Mouse (Mus musculus): ENCODE data around the gene Anxa3. TPM values are rescaled to one million over a fixed set of nuclear protein-coding genes. Genes with fewer than 3 reads are reported as not detected.

The Anxa3 gene
- polyA plus RNA-seq, 1 experiment from 2014 or later = 56.3 TPM

- Histone ChIP-seq H3K4me2 (no peak overlapping the region), H3K4me1 (replicated peaks) (no peaks in the 10 kb centered on the region), H3K27ac (ENCODE audit: poor library complexity, severe bottlenecking) (no peak overlapping the region), H3K4me3 (no peak overlapping the region), H3K27me3 (replicated peaks) (no peaks in the 10 kb centered on the region), H3K9ac (no peak overlapping the region), H3K9me3 (replicated peaks) (peaks cover 4% of the 10 kb centered on the region), H3K36me3 (no peaks in the 10 kb centered on the region)
- WGBS = 74% methylated on average over 3 of the region's 3 CpGs
- no peak for ATAC-seq (ENCODE audit: insufficient number of reproducible peaks, low FRiP score)
Observed at GRCm38 (mm10) chr5:96881613-96882012, 88.5 kb downstream of the Anxa3 start.

- Histone ChIP-seq H3K4me2 (no peak overlapping the region), H3K4me3 (no peak overlapping the region), H3K36me3 (no peaks in the 10 kb centered on the region), H3K27ac (ENCODE audit: poor library complexity, severe bottlenecking) (no peak overlapping the region), H3K27me3 (replicated peaks) (no peaks in the 10 kb centered on the region), H3K9me3 (replicated peaks) (no peaks in the 10 kb centered on the region), H3K9ac (no peak overlapping the region), H3K4me1 (replicated peaks) (no peaks in the 10 kb centered on the region)
- WGBS = 67% methylated on average over 7 of the region's 7 CpGs
- no peak for ATAC-seq (ENCODE audit: insufficient number of reproducible peaks, low FRiP score)
Observed at GRCm38 (mm10) chr5:96885202-96885601, 92.1 kb downstream of the Anxa3 start.

GRCm38 (mm10) chr5:96888396-96888795 is 95.3 kb downstream of the Anxa3 start:
- Histone ChIP-seq H3K4me1 (replicated peaks) (no peaks in the 10 kb centered on the region), H3K9ac (no peak overlapping the region), H3K36me3 (no peaks in the 10 kb centered on the region), H3K27ac (ENCODE audit: poor library complexity, severe bottlenecking) (no peak overlapping the region), H3K4me2 (no peak overlapping the region), H3K4me3 (no peak overlapping the region), H3K9me3 (replicated peaks) (no peaks in the 10 kb centered on the region), H3K27me3 (replicated peaks) (no peaks in the 10 kb centered on the region)
- 80% methylated on average over 3 of the region's 3 CpGs for WGBS
- no peak for ATAC-seq (ENCODE audit: insufficient number of reproducible peaks, low FRiP score)

- ATAC-seq (ENCODE audit: insufficient number of reproducible peaks, low FRiP score) = no peak
- H3K4me2 ChIP-seq = no peak overlapping the region
- no peak overlapping the region for H3K27ac ChIP-seq (ENCODE audit: poor library complexity, severe bottlenecking)
- no peak overlapping the region for H3K9ac ChIP-seq
- H3K4me1 ChIP-seq (replicated peaks) = no peaks in the 10 kb centered on the region
- 84% methylated on average over 5 of the region's 5 CpGs for WGBS
- no peak overlapping the region for H3K4me3 ChIP-seq
- no peaks in the 10 kb centered on the region for H3K9me3 ChIP-seq (replicated peaks)
- no peaks in the 10 kb centered on the region for H3K27me3 ChIP-seq (replicated peaks)
- H3K36me3 ChIP-seq = no peaks in the 10 kb centered on the region
Observed at GRCm38 (mm10) chr5:96890367-96890766, 97.2 kb downstream of the Anxa3 start.

Other genes with a start within 250 kb of the Anxa3 start
- 9.9 and 10.6 TPM in 2 replicates for gene Bmp2k, start 204.3 kb downstream of the Anxa3 start, polyA plus RNA-seq (2016; fragmentation: Nextera tagmentation; extraction: Ambion mirVana)